Mouse (Mus musculus): ENCODE measurements around the gene C1qtnf6. TPM values are rescaled to one million over a fixed set of nuclear protein-coding genes. Genes with fewer than 3 reads are reported as not detected.

The C1qtnf6 gene
- polyA plus RNA-seq, 2 experiments = 60.1 to 89.1 TPM

DNA sequence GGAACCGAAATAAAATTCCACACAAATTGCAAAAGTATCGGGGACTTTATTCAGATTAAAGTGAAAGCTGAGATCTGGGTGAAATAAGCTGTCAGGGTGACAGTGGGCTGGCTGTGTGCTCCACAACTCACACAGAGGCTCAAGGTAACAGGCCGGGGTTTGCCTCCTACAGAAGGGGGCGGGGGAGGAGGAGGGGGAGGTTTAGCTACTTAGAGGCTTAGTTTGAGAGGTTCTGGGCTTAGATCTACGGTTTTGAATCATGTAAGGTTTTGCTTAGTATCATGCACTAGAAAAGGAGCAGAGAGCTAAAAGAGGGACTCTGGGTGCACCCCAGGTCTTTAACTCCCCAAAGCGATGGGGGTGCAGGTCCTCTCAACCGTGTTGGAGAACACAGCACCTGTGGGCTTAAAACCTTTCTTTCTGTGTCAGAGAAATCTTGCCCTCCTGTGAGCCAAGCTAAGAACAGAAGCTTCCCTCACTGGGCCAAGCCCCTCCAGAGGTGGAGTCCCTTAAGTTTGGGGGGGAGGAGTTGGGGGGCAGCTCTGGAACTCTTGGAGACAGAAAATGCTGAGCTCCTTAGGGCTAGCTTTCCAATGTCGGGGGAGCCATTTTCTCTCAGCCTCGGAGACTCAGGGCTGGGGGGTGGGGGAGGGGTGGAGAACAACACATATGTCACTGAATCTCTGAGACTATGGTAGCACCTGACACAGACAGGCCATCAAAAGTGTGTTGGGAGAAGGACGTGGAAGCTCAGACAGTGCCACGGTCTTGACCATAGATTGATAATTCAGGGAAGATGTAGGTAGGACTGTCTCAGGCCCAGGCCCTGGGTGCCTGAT, 28.1 kb upstream of the C1qtnf6 start:
- no peak overlapping the region for H3K4me2 ChIP-seq (replicated peaks; ENCODE audit: low read depth, low read length, severe bottlenecking)
- H3K27me3 ChIP-seq (ENCODE audit: control insufficient read depth, insufficient read depth, low read length) = no peaks in the 10 kb centered on the region
- no peak overlapping the region for H3K9ac ChIP-seq (ENCODE audit: low read depth, low read length, severe bottlenecking)
- no peak for TF ChIP-seq POLR2A (IDR thresholded peaks at IDR 0.05; ENCODE audit: borderline replicate concordance, extremely low read depth, insufficient read depth, insufficient read length)
- WGBS = 60% methylated on average over 11 of the region's 11 CpGs
- H3K36me3 ChIP-seq (ENCODE audit: control insufficient read depth, insufficient read depth, low read length) = no peaks in the 10 kb centered on the region
- no peaks in the 10 kb centered on the region for H3K4me1 ChIP-seq (ENCODE audit: control insufficient read depth, insufficient read depth, low read length)
- H3K27ac ChIP-seq (replicated peaks; ENCODE audit: low read depth, low read length) = no peak overlapping the region
- H3K4me3 ChIP-seq (replicated peaks; ENCODE audit: low read length) = no peak overlapping the region
- no peak for DNase-seq (ENCODE audit: low spot score)
- ATAC-seq (ENCODE audit: low FRiP score, low read depth) = no peak
- H3K9me3 ChIP-seq (ENCODE audit: control insufficient read depth, low read length) = no peaks in the 10 kb centered on the region

DNA sequence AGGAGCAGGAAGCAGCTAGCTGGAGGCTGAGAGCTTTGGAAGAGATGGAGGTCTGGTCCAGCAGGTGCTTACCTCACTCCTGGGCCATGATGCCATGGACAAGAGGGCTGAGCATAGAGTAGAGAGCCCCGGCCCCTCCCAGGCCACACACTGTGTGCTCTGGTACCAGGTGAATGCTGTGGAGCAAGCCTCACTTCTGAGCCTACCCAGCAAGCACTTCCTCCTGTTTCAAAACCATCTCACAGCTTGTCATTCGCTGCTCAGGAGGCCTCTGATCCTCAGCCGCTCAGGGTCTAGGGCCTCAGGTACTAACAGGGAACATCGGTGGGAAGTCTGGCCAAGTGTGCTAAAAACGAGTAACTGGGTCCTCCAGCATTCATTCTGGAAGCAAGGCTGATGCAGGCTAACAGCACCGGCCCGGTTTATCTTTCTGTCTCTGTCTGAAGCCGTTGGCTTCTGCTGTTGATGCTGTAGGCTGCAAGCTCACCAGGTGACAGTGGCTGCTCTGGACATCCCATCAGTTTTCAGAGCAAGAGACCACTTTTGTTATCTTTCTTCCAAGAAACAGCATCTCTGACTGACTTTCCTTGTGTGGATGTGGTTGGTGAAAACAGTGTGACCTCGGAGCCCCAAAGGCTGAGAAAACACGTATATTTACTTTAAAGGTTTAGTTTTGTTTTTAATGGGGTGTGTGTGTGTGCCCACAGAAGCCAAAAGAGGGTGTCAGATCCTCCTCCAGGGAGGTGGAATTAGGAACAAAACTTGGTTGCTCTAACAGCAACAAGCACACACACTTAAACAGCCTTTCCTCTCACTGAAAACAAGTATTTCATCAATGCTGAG, 26.7 kb upstream of the C1qtnf6 start:
- Histone ChIP-seq H3K27ac (replicated peaks; ENCODE audit: low read depth, low read length) (no peak overlapping the region), H3K36me3 (ENCODE audit: control insufficient read depth, insufficient read depth, low read length) (no peaks in the 10 kb centered on the region), H3K4me1 (ENCODE audit: control insufficient read depth, insufficient read depth, low read length) (no peaks in the 10 kb centered on the region), H3K9ac (ENCODE audit: low read depth, low read length, severe bottlenecking) (no peak overlapping the region), H3K4me3 (replicated peaks; ENCODE audit: low read length) (no peak overlapping the region), H3K27me3 (ENCODE audit: control insufficient read depth, insufficient read depth, low read length) (no peaks in the 10 kb centered on the region), H3K4me2 (replicated peaks; ENCODE audit: low read depth, low read length, severe bottlenecking) (no peak overlapping the region), H3K9me3 (ENCODE audit: control insufficient read depth, low read length) (no peaks in the 10 kb centered on the region)
- 57% methylated on average over 10 of the region's 10 CpGs for WGBS
- ATAC-seq (ENCODE audit: low FRiP score, low read depth) = no peak
- no peak for DNase-seq (ENCODE audit: low spot score)
- no peak for TF ChIP-seq POLR2A (IDR thresholded peaks at IDR 0.05; ENCODE audit: borderline replicate concordance, extremely low read depth, insufficient read depth, insufficient read length)

- peak overlapping the region; percentile 13; the same call in 1 of the 2 replicates for H3K4me2 ChIP-seq (replicated peaks; ENCODE audit: low read depth, low read length, severe bottlenecking)
- TF ChIP-seq POLR2A (IDR thresholded peaks at IDR 0.05; ENCODE audit: borderline replicate concordance, extremely low read depth, insufficient read depth, insufficient read length) = no peak
Observed at GRCm38 (mm10) chr15:78554545-78555313, 23.5 kb upstream of the C1qtnf6 start.

GRCm38 (mm10) chr15:78549189-78549734, 18.0 kb upstream of the C1qtnf6 start:
- no peak for TF ChIP-seq POLR2A (IDR thresholded peaks at IDR 0.05; ENCODE audit: borderline replicate concordance, extremely low read depth, insufficient read depth, insufficient read length)
- ATAC-seq (ENCODE audit: low FRiP score, low read depth) (no peak), DNase-seq (ENCODE audit: low spot score) (no peak)
- Histone ChIP-seq H3K9ac (ENCODE audit: low read depth, low read length, severe bottlenecking) (no peak overlapping the region), H3K4me2 (replicated peaks; ENCODE audit: low read depth, low read length, severe bottlenecking) (no peak overlapping the region), H3K4me1 (ENCODE audit: control insufficient read depth, insufficient read depth, low read length) (no peaks in the 10 kb centered on the region), H3K36me3 (ENCODE audit: control insufficient read depth, insufficient read depth, low read length) (no peaks in the 10 kb centered on the region), H3K4me3 (replicated peaks; ENCODE audit: low read length) (no peak overlapping the region), H3K27ac (replicated peaks; ENCODE audit: low read depth, low read length) (no peak overlapping the region), H3K9me3 (ENCODE audit: control insufficient read depth, low read length) (0 out of 2 replicates have a peak, but pooled peaks cover 4% of the 10 kb centered on the region), H3K27me3 (ENCODE audit: control insufficient read depth, insufficient read depth, low read length) (no peaks in the 10 kb centered on the region; the same call in 1 of the 2 replicates)
- WGBS = 71% methylated on average over 4 of the region's 4 CpGs

More at GRCm38 (mm10) chr15:78554545-78555313, 23.5 kb upstream of the C1qtnf6 start:
- H3K27ac ChIP-seq (replicated peaks; ENCODE audit: low read depth, low read length) = no peak overlapping the region
- no peaks in the 10 kb centered on the region for H3K4me1 ChIP-seq (ENCODE audit: control insufficient read depth, insufficient read depth, low read length)
- 61% methylated on average over 25 of the region's 25 CpGs for WGBS
- no peaks in the 10 kb centered on the region for H3K27me3 ChIP-seq (ENCODE audit: control insufficient read depth, insufficient read depth, low read length)
- 0 out of 2 replicates have a peak, but pooled peaks cover 4% of the 10 kb centered on the region for H3K9me3 ChIP-seq (ENCODE audit: control insufficient read depth, low read length)
- H3K9ac ChIP-seq (ENCODE audit: low read depth, low read length, severe bottlenecking) = no peak overlapping the region
- ATAC-seq (ENCODE audit: low FRiP score, low read depth) (no peak), DNase-seq (ENCODE audit: low spot score) (no peak)
- H3K4me3 ChIP-seq (replicated peaks; ENCODE audit: low read length) = peak overlapping the region; percentile 16; the same call in 1 of the 2 replicates
- no peaks in the 10 kb centered on the region for H3K36me3 ChIP-seq (ENCODE audit: control insufficient read depth, insufficient read depth, low read length)

Measured in limb, embryonic 14.5 days (tissue).